31 mouse cellular contexts compared by ENCODE assay signal in genomic region chr2:170141481-170141880, GRCm38 (mm10).
"Had no signal": no experiment of that assay in that cellular context is flagged by ENCODE, and none has a peak within 500 bp of the region (broad histone marks: within the 10 kb centered on the region; RNA-seq: fewer than 3 reads in every experiment).

No protein-coding gene starts in this region.

- H3K27ac ChIP-seq: heart, embryonic 13.5 days; heart, embryonic 15.5 days; hindbrain, embryonic 10.5 days; hindbrain, embryonic 12.5 days; hindbrain, embryonic 13.5 days; hindbrain, embryonic 14.5 days; hindbrain, embryonic 15.5 days; hindbrain, postnatal 0 days; intestine, embryonic 15.5 days; kidney, embryonic 15.5 days; kidney, postnatal 0 days; layer of hippocampus, adult 2 months; left cerebral cortex, adult 2 months had no signal

- H3K4me3 ChIP-seq: heart, embryonic 12.5 days; heart, embryonic 13.5 days; heart, embryonic 15.5 days; hindbrain, embryonic 10.5 days; hindbrain, embryonic 12.5 days; hindbrain, embryonic 13.5 days; hindbrain, embryonic 15.5 days; intestine, embryonic 15.5 days; kidney, embryonic 15.5 days; layer of hippocampus, adult 2 months; left cerebral cortex, adult 2 months had no signal

- H3K9me3 ChIP-seq: heart, embryonic 12.5 days; heart, embryonic 13.5 days; heart, embryonic 15.5 days; hindbrain, embryonic 10.5 days; hindbrain, embryonic 12.5 days; hindbrain, embryonic 13.5 days; hindbrain, embryonic 15.5 days; intestine, embryonic 15.5 days; kidney, embryonic 15.5 days had no signal

- H3K4me1 ChIP-seq: hindbrain, embryonic 10.5 days; hindbrain, embryonic 12.5 days; hindbrain, embryonic 13.5 days; hindbrain, embryonic 15.5 days had no signal

- H3K27me3 ChIP-seq: heart, embryonic 12.5 days; heart, embryonic 13.5 days; heart, embryonic 15.5 days; hindbrain, embryonic 12.5 days; hindbrain, embryonic 13.5 days; hindbrain, embryonic 15.5 days; intestine, embryonic 15.5 days; kidney, embryonic 15.5 days had no signal

- H3K9ac ChIP-seq: heart, embryonic 12.5 days; heart, embryonic 13.5 days; heart, embryonic 15.5 days; hindbrain, embryonic 12.5 days; hindbrain, embryonic 13.5 days; hindbrain, embryonic 14.5 days; hindbrain, embryonic 15.5 days; intestine, embryonic 15.5 days; kidney, embryonic 15.5 days had no signal

- DNase-seq: heart, postnatal 10 days; heart, postnatal 14 days; heart, postnatal 36 days; heart, postnatal 4 days; kidney, adult 11 months; kidney, adult 18-20 months; kidney, adult 2 months; kidney, adult 8-10 months; kidney, adult 9 months; kidney, postnatal 10 days; kidney, postnatal 14 days; kidney, postnatal 25 days; kidney, postnatal 36 days; kidney, postnatal 4 days; layer of hippocampus, adult 9-11 months; layer of hippocampus, postnatal 36 days had no signal

- H3K4me2 ChIP-seq: heart, embryonic 11.5 days; heart, embryonic 12.5 days; heart, embryonic 13.5 days; heart, embryonic 15.5 days; hindbrain, embryonic 12.5 days; hindbrain, embryonic 13.5 days; hindbrain, embryonic 14.5 days; hindbrain, embryonic 15.5 days; intestine, embryonic 15.5 days; kidney, embryonic 15.5 days had no signal

- H3K36me3 ChIP-seq: heart, embryonic 12.5 days; heart, embryonic 13.5 days; heart, embryonic 15.5 days; hindbrain, embryonic 10.5 days; hindbrain, embryonic 12.5 days; hindbrain, embryonic 13.5 days; hindbrain, embryonic 15.5 days; intestine, embryonic 15.5 days; kidney, embryonic 15.5 days had no signal
